Mouse (Mus musculus) cerebellum, adult 9-10 months (tissue): ENCODE data around the gene Kcnj15.

Experiments used
- DNase-seq: peaks from one replicate; pipeline ENCODE4 v3.0.0; 2022

Kcnj15 gene

GRCm38 (mm10) chr16:95257266-95257894 lies at the start of gene Kcnj15:
Kcnj15 (plus strand) TSS chr16:95257558.
- no peak for DNase-seq

GRCm38 (mm10) chr16:95208243-95208642 lies 49.1 kb upstream of the Kcnj15 start:
- DNase-seq: no peak

GRCm38 (mm10) chr16:95209011-95209466 lies 48.3 kb upstream of the Kcnj15 start:
- DNase-seq: peak; percentile 50

GRCm38 (mm10) chr16:95214251-95215197 lies 42.8 kb upstream of the Kcnj15 start:
- no peak for DNase-seq

GRCm38 (mm10) chr16:95215782-95216181 lies 41.6 kb upstream of the Kcnj15 start:
- DNase-seq: no peak

- no peak for DNase-seq
These were observed 41.0 kb upstream of the Kcnj15 start for GRCm38 (mm10) chr16:95216346-95216745.

GRCm38 (mm10) chr16:95216824-95217223 lies 40.5 kb upstream of the Kcnj15 start:
- no peak for DNase-seq

GRCm38 (mm10) chr16:95218783-95219182 lies 38.6 kb upstream of the Kcnj15 start:
- DNase-seq: no peak

- DNase-seq: no peak
These were observed 37.9 kb upstream of the Kcnj15 start for GRCm38 (mm10) chr16:95219459-95219858.

GRCm38 (mm10) chr16:95221051-95221450 lies 36.3 kb upstream of the Kcnj15 start:
- no peak for DNase-seq

- DNase-seq: no peak
These were observed 35.2 kb upstream of the Kcnj15 start for GRCm38 (mm10) chr16:95222026-95222718.

- DNase-seq: no peak
These were observed 33.9 kb upstream of the Kcnj15 start for GRCm38 (mm10) chr16:95223435-95223834.

GRCm38 (mm10) chr16:95225285-95225684 lies 32.1 kb upstream of the Kcnj15 start:
- DNase-seq: no peak

- no peak for DNase-seq
These were observed 25.6 kb upstream of the Kcnj15 start for GRCm38 (mm10) chr16:95231768-95232167.

GRCm38 (mm10) chr16:95234891-95235548 lies 22.3 kb upstream of the Kcnj15 start:
- DNase-seq: no peak

GRCm38 (mm10) chr16:95239209-95239925 lies 18.0 kb upstream of the Kcnj15 start:
- peak; percentile 10 for DNase-seq

- DNase-seq: no peak
These were observed 16.7 kb upstream of the Kcnj15 start for GRCm38 (mm10) chr16:95240688-95241087.

GRCm38 (mm10) chr16:95241581-95241980 lies 15.8 kb upstream of the Kcnj15 start:
- DNase-seq: peak; percentile 2

GRCm38 (mm10) chr16:95242114-95242513 lies 15.2 kb upstream of the Kcnj15 start:
- DNase-seq: no peak

- DNase-seq: no peak
These were observed 14.0 kb upstream of the Kcnj15 start for GRCm38 (mm10) chr16:95243401-95243800.

GRCm38 (mm10) chr16:95244626-95245303 lies 12.6 kb upstream of the Kcnj15 start:
- no peak for DNase-seq
